Mouse (Mus musculus) liver, adult 2 months (tissue): ENCODE measurements around the gene Foxl1. TPM values are rescaled to one million over a fixed set of nuclear protein-coding genes. Genes with fewer than 3 reads are reported as not detected.

Experiments
- DNase-seq: peaks from one replicate; pipeline ENCODE4 v3.0.0-alpha.2; 2011; ENCODE audit warnings: low read depth, low spot score; ENCODE audit errors: extremely low read depth
- H3K27ac ChIP-seq: fragments of 200-500 bp; replicated peaks from 2 replicates; pipeline ENCODE4 v1.5.1; 2012; ENCODE audit warnings: low read depth, mild to moderate bottlenecking, control low read depth, inconsistent platforms, low read length; ENCODE audit not compliant: insufficient read depth
- H3K27me3 ChIP-seq: fragments of 200-500 bp; 2 replicates; pipeline ENCODE4 v1.6.1; 2012; ENCODE audit warnings: mild to moderate bottlenecking, moderate library complexity, low read length, inconsistent platforms; ENCODE audit not compliant: control insufficient read depth, insufficient read depth
- H3K36me3 ChIP-seq: fragments of 200-500 bp; 2 replicates; pipeline ENCODE4 v1.6.1; 2012; ENCODE audit warnings: low read length, inconsistent platforms; ENCODE audit not compliant: control insufficient read depth, insufficient read depth
- H3K4me1 ChIP-seq: fragments of 200-500 bp; 2 replicates; pipeline ENCODE4 v1.6.1; 2011; ENCODE audit warnings: low read length; ENCODE audit not compliant: control insufficient read depth, insufficient read depth
- H3K4me3 ChIP-seq: fragments of 200-500 bp; 2 replicates; pipeline ENCODE4 v1.5.1; 2011; ENCODE audit warnings: low read depth, mild to moderate bottlenecking, control low read depth, low read length, moderate library complexity; ENCODE audit not compliant: insufficient read depth
- H3K79me2 ChIP-seq: fragments of 200-500 bp; 2 replicates; pipeline ENCODE4 v1.6.1; 2012; ENCODE audit warnings: inconsistent platforms, mild to moderate bottlenecking, low read length, moderate library complexity; ENCODE audit not compliant: control insufficient read depth, insufficient read depth
- H3K9ac ChIP-seq: fragments of 200-500 bp; 2 replicates; pipeline ENCODE4 v1.6.1; 2012; ENCODE audit warnings: low read depth, mild to moderate bottlenecking, control low read depth, inconsistent platforms, low read length
- CTCF ChIP-seq: fragments of 200-500 bp; IDR thresholded peaks from 2 replicates; pipeline ENCODE4 v1.5.1; 2011; ENCODE audit warnings: low read depth, low read length, control low read depth
- POLR2A ChIP-seq: fragments of 200-500 bp; IDR thresholded peaks from 2 replicates; pipeline ENCODE4 v1.6.1; 2011; ENCODE audit warnings: low read length, control low read depth; ENCODE audit not compliant: insufficient read depth; ENCODE audit errors: extremely low read depth
- WGBS: fragments of 180-500 bp; shearing (Covaris S2); methylation state at CpG from one replicate; pipeline ENCODE4 v1.1.7; 2018; 5-methylcytosine and 5-hydroxymethylcytosine counted together
- polyA plus RNA-seq: library from polyadenylated mRNA; depleted of rRNA; stranded (reverse); fragments of >200 nt; gene quantifications from 2 replicates; pipeline ENCODE4 v1.2.3, GENCODE M21; 2012
- total RNA-seq: library from RNA; depleted of rRNA; stranded (reverse); fragments of >200 nt; gene quantifications from 2 replicates; pipeline ENCODE4 v1.2.3, GENCODE M21; 2014

The Foxl1 gene
- total and polyA plus RNA-seq, 2 experiments: not detected

DNA sequence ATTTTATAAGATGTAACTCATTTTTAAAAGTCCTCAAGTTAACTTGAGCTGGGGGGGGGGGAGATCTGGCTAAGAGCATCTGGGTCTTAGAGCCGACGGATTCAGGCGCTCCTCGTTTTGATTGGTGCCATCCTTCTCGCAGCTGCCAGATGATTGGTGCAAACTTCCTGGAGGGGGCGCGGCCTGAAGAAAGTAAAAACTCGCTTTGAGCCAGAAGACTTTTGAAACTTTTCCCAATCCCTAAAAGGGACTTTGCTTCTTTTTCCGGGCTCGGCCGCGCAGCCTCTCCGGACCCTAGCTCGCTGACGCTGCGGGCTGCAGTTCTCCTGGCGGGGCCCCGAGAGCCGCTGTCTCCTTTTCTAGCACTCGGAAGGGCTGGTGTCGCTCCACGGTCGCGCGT lies 11.8 kb upstream of the Foxl1 start, which contains the start of gene Foxc2:
TSS of gene Foxc2 (plus strand) at position 224 of the 400 bp plus-strand sequence.
- peak; percentile 83 for DNase-seq
- WGBS: under 1% methylated on average over 25 of the region's 25 CpGs
- peak within 1 kb of the TSS; percentile 71 for H3K9ac ChIP-seq

GRCm38 (mm10) chr8:121116591-121117185 lies 11.1 kb upstream of the Foxl1 start:
- DNase-seq: no peak
- TF ChIP-seq CTCF: no peak
- no peak for TF ChIP-seq POLR2A
- Histone ChIP-seq H3K4me3 (peak overlapping the region; percentile 70; the same call in 1 of the 2 replicates), H3K27ac (no peak overlapping the region), H3K27me3 (peaks cover 34% of the 10 kb centered on the region), H3K9ac (peak overlapping the region; percentile 71), H3K79me2 (no peaks in the 10 kb centered on the region), H3K36me3 (no peaks in the 10 kb centered on the region), H3K4me1 (no peaks in the 10 kb centered on the region)
- 4% methylated on average over 55 of the region's 55 CpGs for WGBS

More for the DNA sequence above, 11.8 kb upstream of the Foxl1 start, which contains the start of gene Foxc2:
- no peak within 1 kb of the TSS for H3K27ac ChIP-seq
- H3K4me3 ChIP-seq: peak within 1 kb of the TSS; percentile 70
- no peaks in the 10 kb centered on the region for H3K36me3 ChIP-seq
- H3K79me2 ChIP-seq: no peaks in the 10 kb centered on the region
- no peak for TF ChIP-seq POLR2A
- TF ChIP-seq CTCF: no peak
- peaks cover 33% of the 10 kb centered on the region for H3K27me3 ChIP-seq
- no peaks in the 10 kb centered on the region for H3K4me1 ChIP-seq

- 3% methylated on average over 62 of the region's 62 CpGs for WGBS
- H3K79me2 ChIP-seq: no peaks in the 10 kb centered on the region
- H3K27ac ChIP-seq: no peak overlapping the region
- H3K9ac ChIP-seq: no peak overlapping the region
- H3K4me3 ChIP-seq: peak overlapping the region; percentile 17; the same call in 1 of the 2 replicates
- no peaks in the 10 kb centered on the region for H3K4me1 ChIP-seq
- peaks cover 34% of the 10 kb centered on the region for H3K27me3 ChIP-seq
- no peaks in the 10 kb centered on the region for H3K36me3 ChIP-seq
- no peak for TF ChIP-seq CTCF
- no peak for TF ChIP-seq POLR2A
- DNase-seq: no peak
Measured at GRCm38 (mm10) chr8:121117186-121117651, 10.5 kb upstream of the Foxl1 start.

DNA sequence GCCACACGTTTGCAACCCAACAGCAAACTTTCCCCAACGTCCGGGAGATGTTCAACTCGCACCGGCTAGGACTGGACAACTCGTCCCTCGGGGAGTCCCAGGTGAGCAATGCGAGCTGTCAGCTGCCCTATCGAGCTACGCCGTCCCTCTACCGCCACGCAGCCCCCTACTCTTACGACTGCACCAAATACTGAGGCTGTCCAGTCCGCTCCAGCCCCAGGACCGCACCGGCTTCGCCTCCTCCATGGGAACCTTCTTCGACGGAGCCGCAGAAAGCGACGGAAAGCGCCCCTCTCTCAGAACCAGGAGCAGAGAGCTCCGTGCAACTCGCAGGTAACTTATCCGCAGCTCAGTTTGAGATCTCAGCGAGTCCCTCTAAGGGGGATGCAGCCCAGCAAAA lies 9.8 kb upstream of the Foxl1 start:
- Histone ChIP-seq H3K9ac (no peak overlapping the region), H3K36me3 (no peaks in the 10 kb centered on the region), H3K4me1 (no peaks in the 10 kb centered on the region), H3K4me3 (no peak overlapping the region), H3K27me3 (peaks cover 35% of the 10 kb centered on the region), H3K27ac (no peak overlapping the region), H3K79me2 (no peaks in the 10 kb centered on the region)
- TF ChIP-seq POLR2A (no peak), CTCF (no peak)
- DNase-seq: no peak
- WGBS: 8% methylated on average over 28 of the region's 28 CpGs

GRCm38 (mm10) chr8:121118634-121119420 lies 8.9 kb upstream of the Foxl1 start:
- TF ChIP-seq POLR2A (no peak), CTCF (no peak)
- H3K4me3 ChIP-seq: no peak overlapping the region
- DNase-seq: no peak
- 19% methylated on average over 18 of the region's 18 CpGs for WGBS
- H3K27me3 ChIP-seq: peaks cover 37% of the 10 kb centered on the region
- no peak overlapping the region for H3K9ac ChIP-seq
- no peaks in the 10 kb centered on the region for H3K79me2 ChIP-seq
- H3K27ac ChIP-seq: no peak overlapping the region
- no peaks in the 10 kb centered on the region for H3K4me1 ChIP-seq
- no peaks in the 10 kb centered on the region for H3K36me3 ChIP-seq
